Comparison of ENCODE assay signal across 7 mouse cellular contexts in genomic region chr6:100155676-100156075, GRCm38 (mm10).
A peak's percentile ranks its signal among the peaks of the same experiment; 100 is the strongest.
DNase-seq lines count a peak whose midpoint lies in the region; ATAC-seq and TF ChIP-seq lines count a peak whose summit lies in the region.

No protein-coding gene starts in this region.

- H3K27me3 ChIP-seq in heart, embryonic 16.5 days (ENCODE audit: control insufficient read depth, insufficient read depth, low read length) = no peaks in the 10 kb centered on the region

- peaks cover 2 to 13% of the 10 kb centered on the region in 2 experiments; a peak in 1 of 4 replicates for H3K4me1 ChIP-seq in ES-E14 (ENCODE audit: control insufficient read depth in 2 of 2, insufficient read depth in 2 of 2, low read length in 2 of 2, poor library complexity in 1 of 2)
- peaks cover 15% of the 10 kb centered on the region for H3K4me1 ChIP-seq in heart, embryonic 16.5 days (ENCODE audit: control insufficient read depth, insufficient read depth, low read length)

- peak overlapping the region; percentile 32 to 41 for H3K4me3 ChIP-seq in ES-E14 (ENCODE audit: insufficient read depth in 1 of 2, low read depth in 1 of 2, low read length in 2 of 2, poor library complexity in 1 of 2, severe bottlenecking in 1 of 2)
- no peak overlapping the region for H3K4me3 ChIP-seq in heart, embryonic 16.5 days (ENCODE audit: low read length)

- peak; percentile 31 for ATAC-seq in heart, embryonic 16.5 days (replicated peaks; ENCODE audit: extremely low read depth, insufficient read depth, low FRiP score)

- H3K27ac ChIP-seq in ES-E14 (ENCODE audit: insufficient read depth, low read depth, low read length, poor library complexity, severe bottlenecking) = no peak overlapping the region
- H3K27ac ChIP-seq in heart, embryonic 16.5 days (ENCODE audit: low read length) = no peak overlapping the region

- peak overlapping the region; percentile 59 for H3K9ac ChIP-seq in ES-E14 (ENCODE audit: insufficient read depth, low read depth, low read length, poor library complexity, severe bottlenecking)
- no peak overlapping the region for H3K9ac ChIP-seq in heart, embryonic 16.5 days (ENCODE audit: low read length)

- H3K9me3 ChIP-seq in ES-E14 (ENCODE audit: control insufficient read depth, insufficient read depth, low read depth, low read length) = no peaks in the 10 kb centered on the region
- no peaks in the 10 kb centered on the region for H3K9me3 ChIP-seq in heart, embryonic 16.5 days (replicated peaks; ENCODE audit: control insufficient read depth, low read length)

- no peaks in the 10 kb centered on the region for H3K36me3 ChIP-seq in ES-E14 (ENCODE audit: control insufficient read depth, insufficient read depth, low read length, poor library complexity, severe bottlenecking)
- H3K36me3 ChIP-seq in heart, embryonic 16.5 days (ENCODE audit: control insufficient read depth, insufficient read depth) = no peaks in the 10 kb centered on the region

- no peak for DNase-seq in ES-E14 (ENCODE audit: low read depth, low spot score)
- DNase-seq in adrenal gland, adult 8-10 months = peak; percentile 75
- DNase-seq in kidney, postnatal 36 days = peak; percentile 74 to 80
- DNase-seq in mesoderm, embryonic 11.5 days (ENCODE audit: low read depth, low spot score) = peak; percentile 50
- no peak for DNase-seq in left cerebral cortex, postnatal 4 days
- no peak for DNase-seq in frontal cortex, postnatal 14 days (ENCODE audit: low spot score in 2 of 2)

- in situ Hi-C loops in ES-E14 (cut with MboI; ENCODE audit: low sequenced_read_pairs in 2 of 2, unreplicated experiment in 2 of 2) = no loop called here

- WGBS in heart, embryonic 16.5 days = 49% methylated on average over 20 of the region's 20 CpGs

- H3K4me2 ChIP-seq in heart, embryonic 16.5 days (ENCODE audit: low read depth, low read length) = 0 out of 2 replicates have a peak overlapping the region, but pooled peaks have one; percentile 12

- intact Hi-C loops in left cerebral cortex, postnatal 4 days (cut with DNase I) = no loop called here

TF ChIP-seq in ES-E14, 5 proteins besides CTCF, POLR2A, EP300 and RAD21:
- TF ChIP-seq MAFK (IDR thresholded peaks at IDR 0.05; ENCODE audit: insufficient read depth, low read depth, low read length) = no peak
- no peak for TF ChIP-seq HCFC1 (IDR thresholded peaks at IDR 0.05; ENCODE audit: borderline replicate concordance, insufficient read depth, low read length)
- TF ChIP-seq CHD2 (IDR thresholded peaks at IDR 0.05; ENCODE audit: low read depth, low read length) = no peak
- TF ChIP-seq ZC3H11A (IDR thresholded peaks at IDR 0.05; ENCODE audit: borderline replicate concordance, low read depth, low read length) = no peak
- no peak for TF ChIP-seq ZNF384 (IDR thresholded peaks at IDR 0.05; ENCODE audit: low read depth, low read length)

Comparison
In these comparisons a context has a peak if more than half of its experiments do, and no peak if none do; other contexts are left out.
1. DNase-seq: peak in adrenal gland, adult 8-10 months (single experiment), kidney, postnatal 36 days (2 of 2) and mesoderm, embryonic 11.5 days (single experiment); none in ES-E14 (single experiment), left cerebral cortex, postnatal 4 days (single experiment) and frontal cortex, postnatal 14 days (0 of 2).